Mouse (Mus musculus) neutrophil, adult 5-6 weeks (primary cell): Measurements from ENCODE around the gene Npb. TPM values are rescaled to one million over a fixed set of nuclear protein-coding genes. Genes with fewer than 3 reads are reported as not detected.
"Not testable (repeated sequence)": the region's sequence is repeated elsewhere in the genome, so short reads cannot be mapped to it uniquely, and the experiment has no call there.

ENCODE experiments used
- ATAC-seq: fragments of 151-379, 151-347 bp; 2 replicates; pipeline ENCODE4 v1.8.0; 2017; ENCODE audit warnings: mild to moderate bottlenecking, moderate TSS enrichment; ENCODE audit not compliant: insufficient number of reproducible peaks, poor library complexity, low FRiP score, severe bottlenecking; ENCODE audit errors: extremely low read depth
- total RNA-seq: library from RNA; stranded (forward); fragments of 200-1000 nt; gene quantifications from 2 replicates; pipeline ENCODE4 v1.2.3, GENCODE M21; 2017

Npb gene
- not detected in 2 replicates for total RNA-seq

GRCm38 (mm10) chr11:120608241-120609034 is at the start of gene Npb:
Gene Npb (plus strand): TSS chr11:120608477.
- ATAC-seq: no peak

GRCm38 (mm10) chr11:120558843-120559242 is 49.4 kb upstream of the Npb start:
- not testable (repeated sequence) for ATAC-seq

GRCm38 (mm10) chr11:120560952-120561728 is 47.1 kb upstream of the Npb start:
- ATAC-seq: no peak

- ATAC-seq: no peak
Measured at GRCm38 (mm10) chr11:120562949-120563348, 45.3 kb upstream of the Npb start.

- no peak for ATAC-seq
Measured at GRCm38 (mm10) chr11:120565114-120565513, 43.2 kb upstream of the Npb start.

- ATAC-seq: no peak
Measured at GRCm38 (mm10) chr11:120568324-120568723, 40.0 kb upstream of the Npb start.

GRCm38 (mm10) chr11:120571122-120571521 is 37.2 kb upstream of the Npb start:
- peak; percentile 4; the same call in 1 of the 2 replicates for ATAC-seq

- ATAC-seq: no peak
Measured at GRCm38 (mm10) chr11:120571754-120572416, 36.4 kb upstream of the Npb start.

GRCm38 (mm10) chr11:120572417-120572751 is 35.9 kb upstream of the Npb start:
- ATAC-seq: no peak

GRCm38 (mm10) chr11:120572752-120573584 is 35.3 kb upstream of the Npb start, which contains the start of gene P4hb:
Gene P4hb (minus strand): TSS chr11:120573253.
- peak; percentile 78 for ATAC-seq

- no peak for ATAC-seq
Measured at GRCm38 (mm10) chr11:120573585-120574277, 34.5 kb upstream of the Npb start.

- ATAC-seq: no peak
Measured at GRCm38 (mm10) chr11:120574278-120574600, 34.0 kb upstream of the Npb start.

GRCm38 (mm10) chr11:120575046-120575445 is 33.2 kb upstream of the Npb start:
- ATAC-seq: no peak

- ATAC-seq: no peak
Measured at GRCm38 (mm10) chr11:120575940-120576339, 32.3 kb upstream of the Npb start.

GRCm38 (mm10) chr11:120576365-120576981 is 31.8 kb upstream of the Npb start:
- ATAC-seq: no peak

- ATAC-seq: no peak
Measured at GRCm38 (mm10) chr11:120577211-120578023, 30.9 kb upstream of the Npb start.

- ATAC-seq: no peak
Measured at GRCm38 (mm10) chr11:120578024-120578693, 30.1 kb upstream of the Npb start.
